Mouse (Mus musculus) Patski (cell line): ENCODE data around the gene Tmem116. TPM values are rescaled to one million over a fixed set of nuclear protein-coding genes. Genes with fewer than 3 reads are reported as not detected.

Experiments used
- ATAC-seq: fragments of 100-300 bp; one replicate; pipeline ENCODE4 v1.8.0; 2021
- CTCF ChIA-PET: fragments of 350-600 bp; sonication (Branson Sonifier 250); formaldehyde crosslinking; loops from one replicate; lab custom pipeline; 2022; ENCODE audit warnings: inconsistent platforms; lab: Charles Lee
- POLR2A ChIA-PET: fragments of 350-600 bp; sonication (Branson Sonifier 250); formaldehyde crosslinking; loops from one replicate; lab custom pipeline; 2022; ENCODE audit warnings: antibody characterized with exemption, inconsistent platforms; lab: Charles Lee
- DNase-seq: peaks from one replicate; pipeline ENCODE4 v3.0.0-alpha.2; 2011; ENCODE audit warnings: low read depth, low spot score
- H3K27me3 ChIP-seq: fragments of 371-371 bp; one replicate; pipeline ENCODE4 v1.5.1; 2021
- CTCF ChIP-seq: fragments of 100-300 bp; IDR thresholded peaks from one replicate; pipeline ENCODE4 v1.5.1; 2021
- in situ Hi-C: fragments of 300-500 bp; cut with MboI; formaldehyde crosslinking; loops from 3 replicates; pipeline ENCODE4 v1.11.1; 2018; ENCODE audit warnings: low pct_unique_long_range_greater_than_20kb, mixed read lengths
- polyA plus RNA-seq: library from polyadenylated mRNA; unstranded; gene quantifications from one replicate; pipeline ENCODE4 v1.2.3, GENCODE M21; 2021

The Tmem116 gene
- polyA plus RNA-seq, 1 experiment from 2014 or later, result 2.8 TPM

DNA sequence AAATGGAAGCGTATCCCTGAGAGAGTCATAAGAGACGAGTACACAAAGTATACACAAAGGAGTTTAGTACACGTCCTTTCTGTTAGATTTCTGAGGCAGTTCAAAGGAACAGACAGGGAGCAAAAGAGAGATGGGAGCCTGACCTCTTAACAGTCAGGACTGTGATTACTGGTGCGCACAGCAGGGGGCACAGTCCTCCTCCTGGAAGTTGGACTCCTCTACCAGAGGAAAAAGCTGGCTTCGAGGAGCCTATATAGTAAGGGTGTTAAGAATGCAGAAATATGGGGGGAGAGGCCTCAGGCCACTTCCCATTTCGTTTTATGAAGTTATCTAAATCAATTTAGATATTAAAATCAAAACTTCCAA, 94.8 kb downstream of the Tmem116 start:
- H3K27me3 ChIP-seq, result peaks cover 5% of the 10 kb centered on the region
- ChIA-PET CTCF (interaction anchor here (0.8 to 2.0 kb wide), 3 partner anchors 16 to 40 kb away, joined by 4 to 10 read pairs (median 4); no protein-coding TSS in a partner anchor), POLR2A (interaction anchor here (0.9 kb wide), 1 partner anchor 73 kb away, joined by 3 read pairs; no protein-coding TSS in a partner anchor)
- in situ Hi-C loops, result no loop called here
- no peak for DNase-seq
- TF ChIP-seq CTCF, result peak; percentile 70
- no peak for ATAC-seq

DNA sequence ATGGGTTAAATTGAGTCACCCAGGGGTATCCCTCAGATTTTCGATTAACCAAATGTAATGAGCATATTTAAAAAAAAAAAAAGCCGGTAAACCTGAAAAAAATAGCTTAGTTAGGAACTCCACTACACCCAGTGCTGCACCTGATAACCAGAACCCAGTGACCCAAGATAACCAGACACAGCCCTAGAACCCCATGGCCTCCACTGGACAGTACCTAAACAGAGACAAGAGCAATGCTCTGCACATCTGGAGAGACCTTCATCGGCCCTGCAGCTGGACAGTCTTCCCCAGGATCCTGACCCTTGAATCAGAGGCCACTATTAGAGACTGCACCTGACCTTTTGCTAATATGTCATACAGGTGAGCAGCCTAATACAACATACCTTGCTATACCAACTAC, 95.4 kb downstream of the Tmem116 start:
- DNase-seq (no peak), ATAC-seq (no peak)
- in situ Hi-C loops, result no loop called here
- ChIA-PET CTCF (interaction anchor here (0.7 to 2.0 kb wide), 6 partner anchors 16 to 332 kb away, joined by 3 to 10 read pairs (median 4); no protein-coding TSS in a partner anchor), POLR2A (interaction anchor here (0.9 kb wide), 1 partner anchor 72 kb away, joined by 3 read pairs; no protein-coding TSS in a partner anchor)
- peaks cover 5% of the 10 kb centered on the region for H3K27me3 ChIP-seq
- TF ChIP-seq CTCF, result no peak

DNA sequence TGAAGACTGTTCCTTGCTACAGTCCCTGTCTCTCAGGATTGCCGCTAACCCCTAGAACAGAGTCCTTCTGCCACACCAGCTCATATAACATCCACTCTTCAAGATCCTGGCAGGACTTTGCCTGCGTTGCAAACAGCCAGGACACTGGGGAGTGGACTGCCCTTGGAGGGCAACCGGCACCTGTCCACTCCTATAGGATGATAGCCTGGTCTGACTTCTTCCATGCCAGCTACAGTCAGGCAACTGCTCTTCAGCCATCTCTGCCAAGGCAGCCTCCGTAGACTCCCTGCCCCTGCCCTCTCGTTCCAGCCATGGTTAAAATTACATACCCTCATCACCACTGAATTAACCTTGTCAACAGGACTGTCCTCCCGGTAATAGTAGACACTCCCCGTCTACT, 97.5 kb downstream of the Tmem116 start:
- POLR2A ChIA-PET, result no interaction called here
- peaks cover 10% of the 10 kb centered on the region for H3K27me3 ChIP-seq
- ATAC-seq (no peak), DNase-seq (no peak)
- no peak for TF ChIP-seq CTCF
- CTCF ChIA-PET, result no interaction called here
- in situ Hi-C loops, result no loop called here

DNA sequence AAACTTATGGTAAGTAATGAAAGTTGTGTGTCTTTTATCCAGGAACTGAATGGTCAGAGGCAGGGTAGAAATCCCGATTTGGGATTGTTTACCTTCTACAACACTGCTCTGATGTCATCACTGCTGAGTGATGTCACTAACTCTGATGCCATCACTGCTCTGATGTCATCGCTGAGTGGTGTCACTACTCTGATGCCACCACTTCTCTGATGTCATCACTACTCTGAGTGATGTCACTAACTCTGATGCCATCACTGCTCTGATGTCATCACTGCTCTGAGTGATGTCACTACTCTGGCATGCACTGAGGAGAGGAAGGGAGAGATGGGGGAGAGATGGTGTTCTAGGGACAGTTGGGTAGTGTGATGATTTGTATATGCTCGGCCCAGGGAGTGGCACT, 110.7 kb downstream of the Tmem116 start:
- no peak for TF ChIP-seq CTCF
- H3K27me3 ChIP-seq, result peaks cover 12% of the 10 kb centered on the region
- DNase-seq (no peak), ATAC-seq (no peak)
- ChIA-PET POLR2A (no interaction called here), CTCF (interaction anchor here (0.9 kb wide), 1 partner anchor 16 kb away, joined by 4 read pairs; no protein-coding TSS in a partner anchor)
- in situ Hi-C loops, result loop anchor here (5.0 kb wide), 1 partner anchor 35 kb away; no protein-coding TSS in a partner anchor

DNA sequence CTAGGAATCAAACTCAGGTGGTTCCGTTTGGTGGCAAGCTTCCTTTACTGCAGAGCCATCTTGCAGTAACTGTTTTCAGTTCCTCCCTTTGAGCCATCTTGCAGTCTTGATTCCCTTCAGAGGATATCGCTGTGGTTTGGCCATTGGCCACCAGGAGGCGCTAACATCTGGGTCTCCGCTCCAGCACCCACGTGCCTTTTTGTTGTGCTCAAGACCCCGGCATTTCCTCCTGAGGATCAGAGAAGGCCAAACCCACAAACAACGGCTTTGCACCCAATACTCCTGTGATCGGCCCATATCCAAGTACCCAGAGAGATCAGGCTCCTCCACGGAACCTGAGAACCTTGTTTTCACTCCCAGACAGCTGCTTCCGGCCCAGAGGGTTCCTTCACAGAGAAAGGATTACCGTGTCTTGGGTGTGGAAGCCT, 112.8 kb downstream of the Tmem116 start:
- TF ChIP-seq CTCF, result peak; percentile 97
- POLR2A ChIA-PET, result interaction anchor here (1.6 kb wide), 1 partner anchor 42 kb away, joined by 9 read pairs; no protein-coding TSS in a partner anchor
- peak; percentile 42 for DNase-seq
- no peak for ATAC-seq
- in situ Hi-C loops, result loop anchor here (5.0 kb wide), 1 partner anchor 33 kb away; no protein-coding TSS in a partner anchor
- CTCF ChIA-PET, result interaction anchor here (0.7 to 2.2 kb wide), 8 partner anchors 12 to 42 kb away, joined by 3 to 10 read pairs (median 6); no protein-coding TSS in a partner anchor
- H3K27me3 ChIP-seq, result no peaks in the 10 kb centered on the region

DNA sequence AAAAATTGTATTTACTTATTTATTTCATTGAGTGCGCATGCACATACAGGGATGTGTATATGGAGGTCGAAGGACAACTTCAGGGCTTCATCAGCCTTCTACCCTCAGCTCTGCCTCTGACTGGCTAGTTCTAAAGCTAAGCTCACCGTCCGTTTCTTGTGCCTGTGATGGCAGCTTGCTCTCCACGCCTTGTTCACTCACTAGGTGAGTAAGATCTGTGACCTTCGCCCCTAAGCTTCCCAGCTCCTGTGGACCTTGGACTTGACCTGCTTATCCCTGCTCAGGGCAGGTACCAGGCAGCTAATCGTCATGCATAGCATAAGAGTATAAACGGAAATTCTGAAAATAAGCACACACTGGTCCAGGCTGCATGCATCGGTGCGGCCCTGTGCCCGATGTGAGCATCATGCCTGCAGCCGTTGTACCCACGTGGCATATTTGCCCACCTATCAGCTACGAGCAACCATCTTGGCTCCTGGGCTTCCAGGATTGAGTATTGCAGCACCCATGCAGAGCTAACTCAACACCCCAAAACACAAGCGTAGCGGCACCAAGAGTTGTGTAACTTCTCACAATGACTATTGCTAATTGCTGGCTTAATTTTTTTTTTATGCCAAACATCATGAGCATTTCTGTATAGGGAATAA, 114.5 kb downstream of the Tmem116 start:
- in situ Hi-C loops, result no loop called here
- no peak for ATAC-seq

DNA sequence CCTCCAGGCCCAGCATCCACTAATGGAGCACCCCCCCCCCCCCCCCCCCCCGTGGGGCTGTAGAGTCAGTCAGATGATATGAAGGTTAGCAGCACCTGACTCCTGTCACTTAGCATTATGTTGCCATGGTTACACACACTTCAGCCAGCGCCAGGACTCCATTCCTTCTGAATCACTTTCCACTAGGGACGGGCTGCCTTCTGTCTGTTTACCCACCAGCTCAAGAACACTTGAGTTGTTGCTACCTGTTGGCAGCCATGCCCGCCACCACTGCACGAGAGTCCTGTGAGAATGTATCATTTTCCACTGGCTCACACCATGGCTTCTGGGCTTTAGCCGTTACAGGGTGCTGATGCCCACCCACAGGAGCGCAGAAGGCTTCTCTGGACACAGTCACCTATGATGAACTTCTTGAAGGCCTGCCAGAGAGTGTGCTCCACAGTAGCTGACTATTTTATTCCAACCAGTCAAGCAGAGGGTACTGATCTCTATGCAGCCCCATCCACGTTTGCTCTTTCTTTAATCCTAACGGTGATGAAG, 118.3 kb downstream of the Tmem116 start:
- ChIA-PET CTCF (interaction anchor here (0.8 to 2.1 kb wide), 2 partner anchors 10 to 36 kb away, joined by 3 to 6 read pairs; no protein-coding TSS in a partner anchor), POLR2A (no interaction called here)
- in situ Hi-C loops, result no loop called here

More for the DNA sequence above, 114.5 kb downstream of the Tmem116 start:
- ChIA-PET POLR2A (interaction anchor here (1.6 kb wide), 1 partner anchor 40 kb away, joined by 9 read pairs; no protein-coding TSS in a partner anchor), CTCF (interaction anchor here (1.1 to 1.9 kb wide), 4 partner anchors 9 to 36 kb away, joined by 3 to 5 read pairs (median 5); no protein-coding TSS in a partner anchor)
- no peak for DNase-seq
- TF ChIP-seq CTCF, result no peak
- H3K27me3 ChIP-seq, result no peaks in the 10 kb centered on the region

DNA sequence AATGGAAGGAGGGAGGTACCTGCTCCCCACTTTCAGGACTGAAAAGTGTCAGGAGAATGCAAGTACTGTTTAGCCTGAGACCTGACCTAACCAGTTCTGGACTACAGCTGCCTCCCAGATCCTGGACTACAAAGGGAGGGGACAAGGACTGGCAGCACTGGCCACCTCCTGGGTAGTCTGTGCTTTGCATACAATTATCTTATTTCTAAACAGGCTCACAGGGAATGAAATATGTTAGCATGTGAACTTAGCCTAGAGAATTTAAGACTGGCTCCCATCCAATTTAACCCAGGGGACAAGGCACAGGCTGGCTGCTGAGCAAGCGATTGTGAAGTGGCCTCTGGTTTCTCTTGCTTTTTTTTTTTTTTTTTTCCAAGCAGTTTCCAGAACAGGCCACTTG, 119.1 kb downstream of the Tmem116 start:
- in situ Hi-C loops, result no loop called here

More for the DNA sequence above, 118.3 kb downstream of the Tmem116 start:
- TF ChIP-seq CTCF, result no peak
- DNase-seq, result no peak
- ATAC-seq, result no peak
- no peaks in the 10 kb centered on the region for H3K27me3 ChIP-seq

More for the DNA sequence above, 119.1 kb downstream of the Tmem116 start:
- no peak for DNase-seq
- no peak for ATAC-seq
- ChIA-PET CTCF (interaction anchor here (0.7 to 2.1 kb wide), 3 partner anchors 9 to 35 kb away, joined by 3 to 6 read pairs (median 3); no protein-coding TSS in a partner anchor), POLR2A (no interaction called here)
- TF ChIP-seq CTCF, result no peak
- H3K27me3 ChIP-seq, result no peaks in the 10 kb centered on the region

Other genes starting within 250 kb of the Tmem116 start
- 1,368 TPM for gene Rpl6, start 247.4 kb upstream of the Tmem116 start, polyA plus RNA-seq
- 13.7 TPM for gene Hectd4, start 231.7 kb upstream of the Tmem116 start, polyA plus RNA-seq
- gene Trafd1, start 66.3 kb upstream of the Tmem116 start, polyA plus RNA-seq, result 37.5 TPM
- 36.3 TPM for gene Naa25, start 54.0 kb upstream of the Tmem116 start, polyA plus RNA-seq
- gene Erp29, start 613 bp downstream of the Tmem116 start, polyA plus RNA-seq, result 219 TPM
- gene Adam1b, start 51.5 kb downstream of the Tmem116 start, polyA plus RNA-seq, result 0.10 TPM
- gene Adam1a, start 93.6 kb downstream of the Tmem116 start, polyA plus RNA-seq, result 2.5 TPM
- gene Gm42878, start 93.6 kb downstream of the Tmem116 start, polyA plus RNA-seq, result 0.19 TPM
- 72.2 TPM for gene Mapkapk5, start 94.0 kb downstream of the Tmem116 start, polyA plus RNA-seq
- 470 TPM for gene Aldh2, start 141.9 kb downstream of the Tmem116 start, polyA plus RNA-seq
- 29.8 TPM for gene Acad12, start 167.0 kb downstream of the Tmem116 start, polyA plus RNA-seq
- 34.7 TPM for gene Acad10, start 208.6 kb downstream of the Tmem116 start, polyA plus RNA-seq
- gene Brap, start 208.7 kb downstream of the Tmem116 start, polyA plus RNA-seq, result 65.3 TPM